Mouse (Mus musculus) lung, embryonic 14.5 days (tissue): ENCODE measurements at regions not wholly inside any gene's neighbourhood (a gene's known extent, or its start where the extent isn't known, plus 50 kb on each side); places are given as distances from the start of the nearest gene placed in this dataset.

Experiments
- ATAC-seq: fragments of 200-750 bp; cut with Nextera tagmentation; 2 replicates; pipeline ENCODE4 v1.8.0; 2017; ENCODE audit warnings: mild to moderate bottlenecking, moderate TSS enrichment, moderate library complexity; ENCODE audit not compliant: insufficient read depth
- DNase-seq: peaks from one replicate; pipeline ENCODE4 v3.0.0-alpha.2; 2015
- H3K27ac ChIP-seq: fragments of 300-500 bp; sonication (generic); 2 replicates; pipeline ENCODE4 v1.5.1; 2014; ENCODE audit warnings: low read depth, mild to moderate bottlenecking, moderate library complexity
- H3K27me3 ChIP-seq: fragments of 300-500 bp; sonication (generic); 2 replicates; pipeline ENCODE4 v1.6.1; 2014; ENCODE audit warnings: low read length, control low read depth; ENCODE audit not compliant: insufficient read depth
- H3K36me3 ChIP-seq: fragments of 300-500 bp; sonication (generic); 2 replicates; pipeline ENCODE4 v1.6.1; 2014; ENCODE audit warnings: control low read depth; ENCODE audit not compliant: insufficient read depth
- H3K4me1 ChIP-seq: fragments of 300-500 bp; sonication (generic); 2 replicates; pipeline ENCODE4 v1.6.1; 2014; ENCODE audit warnings: antibody characterized with exemption, control low read depth; ENCODE audit not compliant: insufficient read depth
- H3K4me2 ChIP-seq: fragments of 300-500 bp; sonication (generic); 2 replicates; pipeline ENCODE4 v1.6.1; 2014; ENCODE audit warnings: mild to moderate bottlenecking
- H3K4me3 ChIP-seq: fragments of 300-500 bp; sonication (generic); 2 replicates; pipeline ENCODE4 v1.5.1; 2014; ENCODE audit warnings: low read depth, low read length
- H3K9ac ChIP-seq: fragments of 300-500 bp; sonication (generic); 2 replicates; pipeline ENCODE4 v1.6.1; 2014
- H3K9me3 ChIP-seq: fragments of 300-500 bp; sonication (generic); 2 replicates; pipeline ENCODE4 v1.6.1; 2016; ENCODE audit warnings: low read depth, low read length, control low read depth
- CTCF ChIP-seq: IDR thresholded peaks from 2 replicates; pipeline ENCODE4 v1.5.1; 2016; ENCODE audit warnings: antibody characterized with exemption, low read depth
- whole genome bisulfite sequencing: fragments of 180-500 bp; shearing (Covaris S2); extraction: QIAGEN DNeasy Blood & Tissue Kit; methylation state at CpG from one replicate; pipeline ENCODE4 v1.1.7; 2014; 5-methylcytosine and 5-hydroxymethylcytosine counted together

GRCm38 (mm10) chr10:27984047-27984446 lies 90.6 kb upstream of the Ptprk start:
- no peak for DNase-seq
- Histone ChIP-seq H3K4me3 (no peak overlapping the region), H3K9me3 (no peaks in the 10 kb centered on the region), H3K9ac (no peak overlapping the region), H3K4me2 (no peak overlapping the region), H3K27me3 (no peaks in the 10 kb centered on the region), H3K27ac (no peak overlapping the region), H3K36me3 (no peaks in the 10 kb centered on the region), H3K4me1 (no peaks in the 10 kb centered on the region)
- no peak for TF ChIP-seq CTCF
- WGBS: 91% methylated on average over 4 of the region's 4 CpGs
- ATAC-seq: no peak

GRCm38 (mm10) chr10:27985068-27985467 lies 89.6 kb upstream of the Ptprk start:
- Histone ChIP-seq H3K27me3 (no peaks in the 10 kb centered on the region), H3K9me3 (no peaks in the 10 kb centered on the region), H3K27ac (no peak overlapping the region), H3K36me3 (no peaks in the 10 kb centered on the region), H3K9ac (no peak overlapping the region), H3K4me1 (no peaks in the 10 kb centered on the region), H3K4me2 (no peak overlapping the region), H3K4me3 (no peak overlapping the region)
- WGBS: 61% methylated on average over 1 of the region's 1 CpGs
- DNase-seq (no peak), ATAC-seq (no peak)
- TF ChIP-seq CTCF: no peak

DNA sequence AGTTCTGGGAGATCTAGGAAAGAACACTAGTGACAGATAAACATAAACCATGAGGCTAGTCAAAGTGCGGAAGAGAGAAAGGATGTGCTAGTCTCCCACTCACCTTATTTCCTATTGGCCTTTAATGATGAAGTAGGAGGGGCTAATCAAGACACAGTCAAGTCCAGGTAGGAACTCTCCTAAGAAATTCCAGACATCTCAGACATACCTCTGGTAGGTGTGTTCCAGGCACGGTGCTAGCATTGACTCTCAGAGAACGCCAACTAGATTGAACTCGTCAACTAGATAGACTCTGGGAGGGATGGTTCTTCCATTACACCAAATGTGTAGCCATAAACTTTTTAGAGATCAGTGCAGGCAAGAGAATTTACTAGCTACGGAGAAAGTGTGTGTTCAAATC lies 87.6 kb upstream of the Ptprk start:
- Histone ChIP-seq H3K36me3 (no peaks in the 10 kb centered on the region), H3K4me2 (no peak overlapping the region), H3K9ac (no peak overlapping the region), H3K4me1 (no peaks in the 10 kb centered on the region), H3K27me3 (no peaks in the 10 kb centered on the region), H3K4me3 (no peak overlapping the region), H3K9me3 (no peaks in the 10 kb centered on the region), H3K27ac (no peak overlapping the region)
- no peak for ATAC-seq
- TF ChIP-seq CTCF: no peak
- no peak for DNase-seq
- WGBS: 80% methylated on average over 5 of the region's 5 CpGs

- WGBS: 57% methylated on average over 3 of the region's 3 CpGs
- no peaks in the 10 kb centered on the region for H3K9me3 ChIP-seq
- H3K4me2 ChIP-seq: no peak overlapping the region
- H3K27me3 ChIP-seq: no peaks in the 10 kb centered on the region
- DNase-seq: no peak
- no peak overlapping the region for H3K9ac ChIP-seq
- H3K36me3 ChIP-seq: no peaks in the 10 kb centered on the region
- H3K27ac ChIP-seq: no peak overlapping the region
- no peaks in the 10 kb centered on the region for H3K4me1 ChIP-seq
- ATAC-seq: no peak
- TF ChIP-seq CTCF: no peak
- H3K4me3 ChIP-seq: no peak overlapping the region
Measured at GRCm38 (mm10) chr10:27988066-27988465, 86.6 kb upstream of the Ptprk start.

- Histone ChIP-seq H3K27ac (no peak overlapping the region), H3K4me1 (no peaks in the 10 kb centered on the region), H3K9ac (no peak overlapping the region), H3K36me3 (no peaks in the 10 kb centered on the region), H3K4me2 (no peak overlapping the region), H3K27me3 (no peaks in the 10 kb centered on the region), H3K9me3 (no peaks in the 10 kb centered on the region), H3K4me3 (no peak overlapping the region)
- no peak for TF ChIP-seq CTCF
- WGBS: 79% methylated on average over 11 of the region's 11 CpGs
- ATAC-seq (no peak), DNase-seq (no peak)
Measured at GRCm38 (mm10) chr10:27990359-27991056, 84.1 kb upstream of the Ptprk start.

- Histone ChIP-seq H3K9me3 (no peaks in the 10 kb centered on the region), H3K27me3 (no peaks in the 10 kb centered on the region), H3K9ac (no peak overlapping the region), H3K4me1 (no peaks in the 10 kb centered on the region), H3K27ac (no peak overlapping the region), H3K36me3 (no peaks in the 10 kb centered on the region), H3K4me2 (no peak overlapping the region), H3K4me3 (no peak overlapping the region)
- DNase-seq (no peak), ATAC-seq (no peak)
- TF ChIP-seq CTCF: no peak
- WGBS: 75% methylated on average over 3 of the region's 3 CpGs
Measured at GRCm38 (mm10) chr10:27991057-27991365, 83.6 kb upstream of the Ptprk start.

DNA sequence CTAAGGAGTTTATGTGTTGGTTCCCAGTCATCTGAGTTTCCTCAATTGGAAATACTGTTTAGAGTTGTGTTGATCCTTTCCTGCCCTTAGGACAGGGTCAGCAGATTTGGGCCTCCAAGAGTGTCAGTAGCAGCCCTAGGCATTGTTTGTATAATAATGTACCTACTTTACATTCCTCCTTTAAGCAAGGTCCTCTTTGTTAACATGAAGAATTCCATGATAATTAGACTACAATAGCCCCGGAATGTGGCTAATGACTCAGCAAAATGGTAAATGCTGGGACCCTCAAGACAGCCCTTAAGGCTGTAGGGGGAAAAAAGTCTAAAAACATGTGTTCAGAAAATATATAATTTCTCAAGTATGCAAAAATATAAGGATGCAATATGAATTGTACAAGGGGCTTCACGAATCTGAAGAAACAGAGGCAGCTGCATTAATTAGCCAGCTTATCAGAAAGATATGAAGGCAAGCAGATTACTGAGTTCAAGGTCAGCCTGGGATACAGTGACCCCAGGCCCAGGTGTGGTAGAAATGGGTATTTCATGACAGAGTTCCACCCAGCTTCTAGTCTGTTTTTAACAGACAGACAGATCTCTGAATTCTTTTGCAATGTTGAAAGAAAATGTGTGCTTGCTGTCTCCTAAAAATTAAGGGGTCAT lies 80.1 kb upstream of the Ptprk start:
- Histone ChIP-seq H3K9me3 (no peaks in the 10 kb centered on the region), H3K27ac (no peak overlapping the region), H3K27me3 (no peaks in the 10 kb centered on the region), H3K4me1 (no peaks in the 10 kb centered on the region), H3K4me2 (no peak overlapping the region), H3K4me3 (no peak overlapping the region), H3K9ac (no peak overlapping the region), H3K36me3 (no peaks in the 10 kb centered on the region)
- 65% methylated on average over 2 of the region's 2 CpGs for WGBS
- TF ChIP-seq CTCF: no peak
- DNase-seq: no peak
- no peak for ATAC-seq
